Mouse (Mus musculus) bone marrow, adult 2 months (tissue): Measurements from ENCODE around the gene Nf1.

Source experiments
- CTCF ChIP-seq: fragments of 200-500 bp; IDR thresholded peaks from 2 replicates; pipeline ENCODE4 v1.5.1; 2011; ENCODE audit warnings: low read length, control low read depth; ENCODE audit not compliant: control insufficient read depth, insufficient read depth
- POLR2A ChIP-seq: fragments of 200-500 bp; IDR thresholded peaks from 2 replicates; pipeline ENCODE4 v1.6.1; 2011; ENCODE audit warnings: low read depth, mild to moderate bottlenecking, control low read depth, low read length, borderline replicate concordance; ENCODE audit not compliant: control insufficient read depth

GRCm38 (mm10) chr11:79306996-79307395, 32.5 kb upstream of the Nf1 start:
- no peak for TF ChIP-seq CTCF
- no peak for TF ChIP-seq POLR2A
